Mouse (Mus musculus) liver, embryonic 14.5 days (tissue): Measurements from ENCODE around the gene Gm11146.

Experiments used
- CTCF ChIP-seq: IDR thresholded peaks from 2 replicates; pipeline ENCODE4 v1.5.1; 2016; ENCODE audit warnings: antibody characterized with exemption, low read depth, control low read depth
- EP300 ChIP-seq: IDR thresholded peaks from 2 replicates; pipeline ENCODE4 v1.6.1; 2016; ENCODE audit warnings: antibody characterized with exemption, low read depth

DNA sequence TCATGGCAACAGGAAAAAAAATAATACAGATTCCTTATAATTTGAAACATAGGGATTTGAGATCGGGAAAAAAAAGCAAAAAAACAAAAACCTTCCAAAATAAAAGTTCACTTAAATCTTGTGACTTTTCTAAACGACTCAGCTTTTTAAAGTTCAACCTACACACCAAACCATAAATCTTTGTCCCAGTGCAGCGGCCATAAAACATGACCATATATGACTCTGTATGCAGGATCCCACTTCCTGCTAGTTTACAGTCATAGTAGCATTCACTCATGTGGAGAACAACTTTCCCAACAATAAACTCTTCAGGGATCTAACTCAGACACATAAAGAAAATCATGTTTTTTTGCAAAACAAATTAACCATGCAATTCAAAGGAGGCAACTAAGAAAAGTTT lies 39.0 kb downstream of the Gm11146 start:
- TF ChIP-seq CTCF (no peak), EP300 (no peak)
